Mouse (Mus musculus) E14TG2a.4 (cell line): ENCODE measurements around the gene Depp1.

Experiments
- H3K27me3 ChIP-seq: 2 replicates; pipeline ENCODE4 v1.6.1; 2014; ENCODE audit warnings: low read length, control low read depth; ENCODE audit not compliant: insufficient read depth
- H3K36me3 ChIP-seq: 2 replicates; pipeline ENCODE4 v1.6.1; 2014; ENCODE audit warnings: low read length, control low read depth; ENCODE audit not compliant: insufficient read depth
- H3K4me1 ChIP-seq: replicated peaks from 2 replicates; pipeline ENCODE4 v1.6.1; 2014; ENCODE audit warnings: low read depth, low read length, control low read depth
- H3K4me3 ChIP-seq: replicated peaks from 2 replicates; pipeline ENCODE4 v1.5.1; 2014; ENCODE audit warnings: mild to moderate bottlenecking, low read length
- H3K9me3 ChIP-seq: 2 replicates; pipeline ENCODE4 v1.6.1; 2014; ENCODE audit warnings: low read length, control low read depth
- CTCF ChIP-seq: conservative IDR thresholded peaks from 2 replicates; pipeline ENCODE4 v1.5.1; 2014; ENCODE audit warnings: low read length
- NANOG ChIP-seq: IDR thresholded peaks from 2 replicates; pipeline ENCODE4 v1.6.1; 2014; ENCODE audit warnings: borderline replicate concordance, low read length, mixed read lengths
- POU5F1 ChIP-seq: IDR thresholded peaks from 2 replicates; pipeline ENCODE4 v1.6.1; 2014; ENCODE audit warnings: low read length, borderline replicate concordance

Depp1 gene

DNA sequence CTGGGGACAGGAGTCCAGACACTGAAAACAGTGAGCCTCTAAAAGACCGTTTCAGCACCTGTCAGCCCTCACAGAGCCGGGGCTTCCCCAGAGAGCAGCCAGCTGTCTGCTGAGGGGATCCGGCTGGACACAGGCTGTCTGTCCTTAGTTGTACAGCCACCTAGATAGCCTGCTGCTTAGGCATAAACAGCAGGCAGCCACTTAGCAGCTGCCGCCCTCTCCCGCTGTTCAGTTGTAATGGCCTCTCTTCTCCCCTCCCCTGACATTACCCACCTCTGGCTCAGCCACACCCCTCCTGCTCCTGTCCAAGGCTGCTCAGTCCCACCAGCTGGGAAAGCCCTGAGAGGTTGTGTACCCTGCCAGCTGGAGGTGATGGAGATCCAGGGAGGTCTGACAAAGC is 20.6 kb downstream of the Depp1 start:
- Histone ChIP-seq H3K36me3 (no peaks in the 10 kb centered on the region), H3K27me3 (peaks cover 58% of the 10 kb centered on the region), H3K4me3 (no peak overlapping the region), H3K4me1 (peaks cover 53% of the 10 kb centered on the region), H3K9me3 (no peaks in the 10 kb centered on the region)
- TF ChIP-seq NANOG (peak; percentile 28; the same call in 1 of the 2 replicates), POU5F1 (no peak), CTCF (no peak)

DNA sequence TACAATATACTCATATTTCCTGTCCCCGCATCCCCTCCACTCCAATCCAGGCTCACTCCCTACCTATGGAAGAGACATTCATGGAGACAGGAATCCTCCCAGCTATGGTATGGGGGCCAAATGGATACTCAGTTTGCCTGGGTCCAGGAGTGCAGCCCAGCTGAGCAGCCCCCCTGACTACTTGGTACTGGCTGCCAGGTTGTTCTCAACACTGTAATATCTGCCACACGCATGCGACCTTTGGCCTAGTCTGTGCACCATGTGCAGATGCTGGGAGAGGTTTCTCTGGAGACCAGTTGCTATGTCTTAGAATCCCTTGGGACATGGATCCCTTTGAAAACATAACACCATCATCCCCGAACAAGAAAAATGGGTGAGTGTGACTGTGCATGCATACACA is 21.4 kb downstream of the Depp1 start:
- H3K27me3 ChIP-seq, result peaks cover 61% of the 10 kb centered on the region
- H3K4me3 ChIP-seq, result no peak overlapping the region
- no peaks in the 10 kb centered on the region for H3K36me3 ChIP-seq
- H3K9me3 ChIP-seq, result no peaks in the 10 kb centered on the region
- H3K4me1 ChIP-seq, result peaks cover 61% of the 10 kb centered on the region
- TF ChIP-seq NANOG, result no peak

DNA sequence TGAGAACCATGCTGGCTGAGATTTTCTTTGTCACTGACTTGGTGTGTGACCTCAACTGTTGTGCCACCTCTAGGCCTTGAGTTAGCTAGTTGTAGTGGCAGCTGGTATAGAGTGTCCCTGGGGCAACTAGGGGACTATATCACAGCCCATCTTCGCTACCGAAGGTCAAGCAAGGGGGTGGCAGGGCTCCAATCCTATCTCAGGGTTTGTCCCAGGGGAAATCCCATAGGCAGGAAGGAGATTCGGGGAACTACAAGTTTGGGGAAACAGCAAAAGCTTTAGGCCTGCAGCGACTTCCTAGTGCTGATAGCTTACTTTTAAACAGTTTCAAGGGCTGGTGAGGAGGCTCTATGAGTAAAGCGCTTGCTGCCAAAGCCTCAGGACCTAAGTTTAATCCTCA is 21.9 kb downstream of the Depp1 start:
- Histone ChIP-seq H3K9me3 (no peaks in the 10 kb centered on the region), H3K27me3 (peaks cover 61% of the 10 kb centered on the region), H3K36me3 (no peaks in the 10 kb centered on the region), H3K4me3 (no peak overlapping the region), H3K4me1 (peaks cover 65% of the 10 kb centered on the region)
- TF ChIP-seq CTCF (no peak), POU5F1 (no peak), NANOG (no peak)

DNA sequence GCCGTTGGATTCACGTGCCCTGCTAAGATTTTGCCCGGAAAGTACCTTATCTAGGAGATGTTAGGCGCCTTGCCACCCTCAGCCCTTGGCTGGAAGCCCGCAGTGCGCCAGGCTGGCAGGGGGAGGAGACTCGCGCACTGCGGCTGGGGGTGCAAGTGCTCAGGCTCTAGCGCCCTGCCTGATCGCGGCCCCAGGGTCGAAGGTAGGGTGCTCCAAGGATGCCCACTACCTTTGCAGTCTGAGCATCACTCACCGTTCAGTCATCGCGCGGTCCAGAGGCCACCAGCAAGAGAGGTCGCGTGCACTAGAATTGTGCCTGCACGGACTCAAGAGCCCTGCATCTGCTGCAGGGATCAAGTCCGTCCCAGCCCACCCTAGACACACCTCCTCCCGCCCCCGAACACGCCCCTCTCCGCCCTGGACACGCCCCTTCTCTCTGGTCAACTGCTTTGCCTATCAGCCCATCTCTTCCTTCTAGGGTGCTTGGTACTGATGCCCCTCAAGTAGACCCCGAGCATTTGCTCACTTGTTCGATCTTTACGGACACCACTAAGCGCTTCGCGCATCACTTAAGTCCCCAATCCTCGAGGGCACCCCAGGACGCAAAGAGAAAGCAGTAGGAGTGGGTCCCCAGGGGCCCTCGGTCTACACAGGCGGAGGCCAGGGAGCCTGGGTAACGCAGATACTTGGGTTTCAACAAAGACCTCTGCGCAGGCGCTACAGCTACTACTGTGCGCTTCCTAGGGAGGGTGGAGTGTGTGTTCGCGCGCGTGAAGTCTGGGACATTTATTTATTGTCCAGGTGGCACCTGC is 23.3 kb downstream of the Depp1 start, which contains the start of gene Rassf4:
Rassf4 (minus strand) TSS at position 482 of the 812 bp plus-strand sequence.
- no peaks in the 10 kb centered on the region for H3K36me3 ChIP-seq
- TF ChIP-seq CTCF (no peak), POU5F1 (no peak), NANOG (no peak)
- peak within 1 kb of the TSS; percentile 80 for H3K4me3 ChIP-seq
- H3K27me3 ChIP-seq, result peaks cover 61% of the 10 kb centered on the region
- peaks cover 68% of the 10 kb centered on the region for H3K4me1 ChIP-seq
- H3K9me3 ChIP-seq, result no peaks in the 10 kb centered on the region

DNA sequence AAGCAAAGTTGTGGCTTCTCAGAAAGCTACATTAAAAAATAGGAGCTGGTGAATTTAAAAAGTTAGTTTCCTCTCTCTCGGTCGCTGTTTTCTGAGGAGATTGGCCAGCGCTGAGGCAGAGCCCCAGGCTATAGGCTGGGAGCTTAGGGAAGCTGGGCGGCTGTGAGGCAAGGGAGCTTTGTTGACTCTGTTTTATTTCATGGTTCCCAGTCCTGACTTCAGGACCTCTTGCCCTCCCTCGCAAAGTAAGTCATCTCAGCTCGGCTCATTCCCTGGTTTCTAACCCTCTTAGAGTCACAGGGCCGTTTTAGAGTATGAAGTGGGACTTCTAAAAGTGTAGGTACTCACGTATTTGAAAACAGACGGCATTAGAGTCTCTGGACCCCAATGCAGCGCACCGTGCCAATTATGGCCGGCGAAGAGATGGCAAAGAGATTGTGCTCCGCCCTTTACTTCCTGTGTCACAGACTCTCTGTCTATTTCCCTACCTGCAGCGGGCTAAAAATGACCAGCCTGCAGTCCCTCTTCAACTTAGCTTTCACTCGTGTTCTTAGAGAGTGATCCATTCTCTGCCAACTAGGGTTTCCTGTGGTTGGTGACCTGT is 24.0 kb downstream of the Depp1 start:
- Histone ChIP-seq H3K4me1 (peaks cover 61% of the 10 kb centered on the region), H3K36me3 (no peaks in the 10 kb centered on the region), H3K27me3 (peaks cover 59% of the 10 kb centered on the region), H3K4me3 (peak overlapping the region; percentile 80), H3K9me3 (no peaks in the 10 kb centered on the region)
- no peak for TF ChIP-seq CTCF
- TF ChIP-seq NANOG, result no peak
- TF ChIP-seq POU5F1, result no peak

DNA sequence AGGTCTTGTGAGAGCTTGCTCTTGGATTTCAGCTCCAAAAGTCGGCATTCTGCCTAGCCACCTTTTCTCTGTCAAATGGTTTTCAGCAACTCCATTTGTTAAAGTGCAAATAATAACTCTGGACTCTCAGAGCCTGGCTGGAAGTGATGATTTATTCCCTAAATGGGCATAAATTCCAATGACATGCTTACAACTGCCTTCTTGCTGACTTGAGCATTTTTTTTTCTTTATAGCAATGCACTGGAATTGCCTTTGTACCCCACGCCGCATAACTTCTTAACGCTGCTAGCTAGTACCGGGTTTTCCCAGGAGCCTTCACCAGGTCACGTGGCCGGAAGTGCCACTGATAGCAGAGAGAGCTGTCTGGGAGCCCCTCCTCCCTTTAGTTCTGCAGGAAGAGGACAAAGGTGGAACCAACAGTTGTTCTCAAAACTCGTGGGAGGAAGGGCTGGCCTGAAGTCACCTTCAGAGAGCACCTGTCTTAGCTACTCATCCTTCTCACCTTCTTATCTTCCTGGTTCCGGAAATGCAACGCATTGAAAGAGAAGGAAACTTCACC is 26.0 kb downstream of the Depp1 start:
- H3K4me3 ChIP-seq, result no peak overlapping the region
- peaks cover 40% of the 10 kb centered on the region for H3K4me1 ChIP-seq
- H3K36me3 ChIP-seq, result no peaks in the 10 kb centered on the region
- no peaks in the 10 kb centered on the region for H3K9me3 ChIP-seq
- peaks cover 47% of the 10 kb centered on the region for H3K27me3 ChIP-seq
- TF ChIP-seq NANOG, result no peak
- TF ChIP-seq CTCF, result no peak
- no peak for TF ChIP-seq POU5F1

DNA sequence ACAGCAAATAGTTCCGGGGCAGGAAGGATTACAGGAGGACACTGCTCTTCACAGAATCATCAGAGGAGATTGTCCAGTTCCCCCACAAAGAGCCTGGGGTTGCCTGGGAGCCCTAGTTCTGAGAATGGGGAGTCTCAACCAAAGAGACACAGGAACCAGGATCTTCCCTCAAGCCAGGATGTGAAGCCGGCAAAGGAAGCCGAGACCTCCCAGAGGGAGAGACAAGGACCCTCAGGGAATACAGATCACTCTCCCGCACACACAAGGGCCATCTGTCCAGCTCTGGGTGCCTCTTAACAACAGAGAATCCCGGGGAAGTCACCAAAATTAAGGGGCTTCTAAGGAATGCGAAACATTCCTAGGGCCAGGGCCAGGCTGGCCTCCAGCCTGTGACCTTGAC is 26.9 kb downstream of the Depp1 start:
- TF ChIP-seq CTCF (no peak), NANOG (no peak), POU5F1 (no peak)
- H3K4me3 ChIP-seq, result no peak overlapping the region
- peaks cover 40% of the 10 kb centered on the region for H3K4me1 ChIP-seq

DNA sequence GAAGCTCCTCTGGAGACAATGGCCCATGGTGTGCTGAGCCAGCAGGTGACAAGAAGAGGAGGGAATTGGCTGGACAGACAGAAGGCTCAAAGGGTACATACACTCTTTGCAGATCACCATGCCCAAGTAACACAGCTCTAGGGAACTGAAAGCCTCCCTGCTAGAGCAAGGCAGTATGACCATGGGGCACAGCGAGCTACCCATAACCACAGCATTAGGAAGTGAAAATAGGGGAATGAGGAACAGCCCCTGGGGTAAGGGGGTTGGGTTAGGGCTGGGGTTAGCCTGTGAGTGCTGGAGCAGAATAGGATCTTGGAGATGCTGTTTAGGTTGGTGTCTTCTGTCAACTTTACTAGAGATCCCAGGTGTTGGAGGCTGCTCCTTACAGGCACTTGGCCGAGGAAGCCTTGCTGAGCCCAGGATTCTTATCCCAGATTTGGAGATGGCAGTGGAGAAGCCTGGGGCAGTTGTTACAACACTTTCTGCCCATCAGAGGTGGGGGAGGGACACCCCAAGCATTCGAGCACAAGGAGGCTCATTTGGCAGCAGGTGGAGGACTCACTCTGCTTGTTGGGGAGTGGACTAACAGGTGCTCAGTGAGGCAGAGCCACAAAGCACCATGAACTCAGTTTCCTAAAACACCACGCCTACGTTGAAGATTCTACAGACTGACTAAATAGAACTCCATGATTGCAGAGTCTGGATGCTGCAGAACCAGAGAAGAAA is 29.3 kb downstream of the Depp1 start:
- TF ChIP-seq POU5F1 (no peak), CTCF (no peak), NANOG (no peak)
- no peak overlapping the region for H3K4me3 ChIP-seq

More for the DNA sequence above, 26.9 kb downstream of the Depp1 start:
- no peaks in the 10 kb centered on the region for H3K9me3 ChIP-seq
- no peaks in the 10 kb centered on the region for H3K36me3 ChIP-seq
- peaks cover 39% of the 10 kb centered on the region for H3K27me3 ChIP-seq

More for the DNA sequence above, 29.3 kb downstream of the Depp1 start:
- Histone ChIP-seq H3K27me3 (peaks cover 15% of the 10 kb centered on the region), H3K9me3 (no peaks in the 10 kb centered on the region), H3K36me3 (no peaks in the 10 kb centered on the region), H3K4me1 (peaks cover 26% of the 10 kb centered on the region)
